8 mouse cellular contexts compared by ENCODE assay signal in genomic region chr11:5151680-5152337, GRCm38 (mm10). TPM values are rescaled to one million over a fixed set of nuclear protein-coding genes. Genes with fewer than 3 reads are reported as not detected.
A peak's percentile ranks its signal among the peaks of the same experiment; 100 is the strongest.
DNase-seq lines count a peak whose midpoint lies in the region; ATAC-seq and TF ChIP-seq lines count a peak whose summit lies in the region.

Gene Emid1, minus strand, starts transcription at chr11:5152257.

- no peaks in the 10 kb centered on the region for H3K9me3 ChIP-seq in heart, embryonic 11.5 days (replicated peaks; ENCODE audit: control insufficient read depth, low read length)
- H3K9me3 ChIP-seq in E14TG2a.4 (ENCODE audit: low read length): peaks cover 6% of the 10 kb centered on the region
- H3K9me3 ChIP-seq in embryonic facial prominence, embryonic 14.5 days (ENCODE audit: control insufficient read depth, low read length): no peaks in the 10 kb centered on the region

- peak within 1 kb of the TSS; percentile 54 for H3K4me3 ChIP-seq in heart, embryonic 11.5 days (ENCODE audit: low read depth, low read length)
- peak within 1 kb of the TSS; percentile 82 for H3K4me3 ChIP-seq in E14TG2a.4 (replicated peaks; ENCODE audit: low read length)
- H3K4me3 ChIP-seq in embryonic facial prominence, embryonic 14.5 days (ENCODE audit: low read depth, low read length): peak within 1 kb of the TSS; percentile 62
- H3K4me3 ChIP-seq in thymus, adult 2 months (ENCODE audit: control insufficient read depth, insufficient read depth, low read length): peak within 1 kb of the TSS; percentile 75

- H3K9ac ChIP-seq in heart, embryonic 11.5 days (ENCODE audit: low read depth, low read length): peak within 1 kb of the TSS; percentile 77
- peak within 1 kb of the TSS; percentile 82 for H3K9ac ChIP-seq in embryonic facial prominence, embryonic 14.5 days (ENCODE audit: low read depth, low read length)

- no peak for DNase-seq in heart, adult 8-10 months (ENCODE audit: low spot score)
- peak; percentile 45 for DNase-seq in embryonic facial prominence, embryonic 14.5 days (ENCODE audit: low spot score)
- DNase-seq in lung, postnatal 14 days: peak; percentile 45
- DNase-seq in thymus, adult 2 months: peak; percentile 56
- DNase-seq in layer of hippocampus, adult 18-20 months (ENCODE audit: low spot score in 2 of 2): no peak

- peaks cover 29% of the 10 kb centered on the region for H3K4me1 ChIP-seq in heart, embryonic 11.5 days (ENCODE audit: control insufficient read depth, insufficient read depth, low read length)
- H3K4me1 ChIP-seq in E14TG2a.4 (replicated peaks; ENCODE audit: low read depth, low read length): peaks cover 19% of the 10 kb centered on the region
- peaks cover 29% of the 10 kb centered on the region for H3K4me1 ChIP-seq in embryonic facial prominence, embryonic 14.5 days (ENCODE audit: control insufficient read depth, insufficient read depth, low read length)
- peaks cover 38% of the 10 kb centered on the region for H3K4me1 ChIP-seq in thymus, adult 2 months (replicated peaks; ENCODE audit: control insufficient read depth, insufficient read depth, low read length)

- peak within 1 kb of the TSS; percentile 94 for H3K4me2 ChIP-seq in heart, embryonic 11.5 days
- peak within 1 kb of the TSS; percentile 94 for H3K4me2 ChIP-seq in embryonic facial prominence, embryonic 14.5 days (ENCODE audit: low read depth, low read length)

- H3K36me3 ChIP-seq in heart, embryonic 11.5 days (ENCODE audit: control insufficient read depth, insufficient read depth, low read length): no peaks in the 10 kb centered on the region
- no peaks in the 10 kb centered on the region for H3K36me3 ChIP-seq in E14TG2a.4 (ENCODE audit: insufficient read depth, low read length)
- no peaks in the 10 kb centered on the region for H3K36me3 ChIP-seq in embryonic facial prominence, embryonic 14.5 days (ENCODE audit: control insufficient read depth, insufficient read depth, low read length)
- no peaks in the 10 kb centered on the region for H3K36me3 ChIP-seq in thymus, adult 2 months (ENCODE audit: control insufficient read depth, insufficient read depth, low read length)

- ATAC-seq in heart, embryonic 11.5 days (replicated peaks; ENCODE audit: insufficient number of reproducible peaks, low FRiP score, low TSS enrichment): no peak
- peak; percentile 58 for ATAC-seq in embryonic facial prominence, embryonic 14.5 days (ENCODE audit: low read depth)
- peak; percentile 43 for ATAC-seq in inflammation-experienced regulatory T-cells, adult 6 months

- under 1% methylated on average over 43 of the region's 53 CpGs for WGBS in heart, embryonic 11.5 days (ENCODE audit: insufficient replicate concordance)
- 0% methylated on average over 17 of the region's 53 CpGs for WGBS in embryonic facial prominence, embryonic 14.5 days
- WGBS in thymus, adult 2 months: 1% methylated on average over 53 of the region's 53 CpGs

- H3K27me3 ChIP-seq in heart, embryonic 11.5 days (ENCODE audit: control insufficient read depth, insufficient read depth, low read length): peaks cover 17% of the 10 kb centered on the region
- H3K27me3 ChIP-seq in E14TG2a.4 (ENCODE audit: insufficient read depth, low read length): peaks cover 68% of the 10 kb centered on the region
- no peaks in the 10 kb centered on the region for H3K27me3 ChIP-seq in embryonic facial prominence, embryonic 14.5 days (replicated peaks; ENCODE audit: control insufficient read depth, insufficient read depth, low read length)
- no peaks in the 10 kb centered on the region for H3K27me3 ChIP-seq in thymus, adult 2 months (ENCODE audit: control insufficient read depth, insufficient read depth, low read length)

- TF ChIP-seq POLR2A in thymus, adult 2 months (IDR thresholded peaks at IDR 0.05; ENCODE audit: control insufficient read depth, extremely low read depth, insufficient read depth, low read length, poor library complexity): peak; percentile 46; the same call in 1 of the 2 replicates

- TF ChIP-seq CTCF in E14TG2a.4 (conservative IDR thresholded peaks at IDR 0.05; ENCODE audit: low read length): no peak
- TF ChIP-seq CTCF in thymus, adult 2 months (IDR thresholded peaks at IDR 0.05; ENCODE audit: borderline replicate concordance, control insufficient read depth, extremely low read depth, insufficient read depth, low read length, poor library complexity): no peak

- no peak within 1 kb of the TSS for H3K27ac ChIP-seq in heart, embryonic 11.5 days (ENCODE audit: low read depth, low read length)
- peak within 1 kb of the TSS; percentile 33; the same call in 1 of the 2 replicates for H3K27ac ChIP-seq in embryonic facial prominence, embryonic 14.5 days (replicated peaks; ENCODE audit: low read depth, low read length)
- H3K27ac ChIP-seq in thymus, adult 2 months (ENCODE audit: control insufficient read depth, insufficient read depth, low read length): peak within 1 kb of the TSS; percentile 22; the same call in 1 of the 2 replicates

RNA-seq across cellular contexts. Expression of gene Emid1, which starts in this region (rescaled TPM):
- polyA plus RNA-seq in heart, embryonic 11.5 days (2014; fragmentation: Nextera tagmentation; extraction: Ambion mirVana): 6.8 and 8.6 TPM in 2 replicates
- 1 to 10 TPM in 1 of 4 experiments, under 1 TPM in 3; 0.73 to 2.0 (median 0.90) TPM for total RNA-seq in heart, adult 8-10 months (2022)
- polyA plus RNA-seq in embryonic facial prominence, embryonic 14.5 days (2014; fragmentation: Nextera tagmentation; extraction: Ambion mirVana): 38.0 and 41.9 TPM in 2 replicates
- under 1 TPM in 1 of 3 experiments, not detected in 2; 0.83 TPM for polyA plus RNA-seq in inflammation-experienced regulatory T-cells, adult 6 months (2017; shearing (Covaris generic))
- polyA plus RNA-seq in thymus, adult 2 months (2012; rRNA removed): 56.7 and 74.0 TPM in 2 replicates
- total RNA-seq in layer of hippocampus, adult 18-20 months (2021): 1 to 10 TPM; 3.3 to 3.7 TPM

Comparison
In these comparisons a context has a peak if more than half of its experiments do, and no peak if none do; other contexts are left out.
1. Peak in ATAC-seq in inflammation-experienced regulatory T-cells, adult 6 months; RNA of the gene not detected or under 1 TPM.
2. DNase-seq: peak in embryonic facial prominence, embryonic 14.5 days (single experiment), lung, postnatal 14 days (single experiment) and thymus, adult 2 months (single experiment); none in heart, adult 8-10 months (single experiment) and layer of hippocampus, adult 18-20 months (0 of 2).
3. Peak in every context shown above with its lines, with median percentiles within 50 percentile points of each other: H3K4me3 ChIP-seq.